Mouse (Mus musculus): ENCODE results near the gene Nphs2. TPM values are rescaled to one million over a fixed set of nuclear protein-coding genes. Genes with fewer than 3 reads are reported as not detected.
A peak's percentile ranks its signal among the peaks of the same experiment; 100 is the strongest.

Gene Nphs2
- polyA plus RNA-seq, 1 experiment from 2014 or later, result 0.18 TPM

GRCm38 (mm10) chr1:156290016-156290415 lies 20.5 kb upstream of the Nphs2 start:
- H3K4me1 ChIP-seq (ENCODE audit: insufficient read depth, low read depth, low read length), result no peaks in the 10 kb centered on the region
- no peak overlapping the region for H3K4me2 ChIP-seq (replicated peaks; ENCODE audit: low read depth, low read length)
- H3K4me3 ChIP-seq (ENCODE audit: low read depth, low read length), result no peak overlapping the region
- H3K27me3 ChIP-seq (replicated peaks; ENCODE audit: insufficient read depth, low read length), result no peaks in the 10 kb centered on the region
- H3K9ac ChIP-seq (replicated peaks; ENCODE audit: low read depth), result no peak overlapping the region
- WGBS, result 79% methylated on average over 6 of the region's 6 CpGs
- TF ChIP-seq EP300 (IDR thresholded peaks at IDR 0.05), result no peak
- TF ChIP-seq CTCF (IDR thresholded peaks at IDR 0.05), result no peak
- no peak for DNase-seq (ENCODE audit: low spot score)
- ATAC-seq, result no peak
- no peak overlapping the region for H3K27ac ChIP-seq (ENCODE audit: low read length)
- no peaks in the 10 kb centered on the region for H3K36me3 ChIP-seq (ENCODE audit: insufficient read depth, low read length)
- no peaks in the 10 kb centered on the region for H3K9me3 ChIP-seq (ENCODE audit: low read length)

GRCm38 (mm10) chr1:156302911-156303749 lies 7.4 kb upstream of the Nphs2 start, which contains the start of gene Tdrd5:
Tdrd5 (minus strand) TSS chr1:156303664.
- H3K4me1 ChIP-seq (ENCODE audit: insufficient read depth, low read depth, low read length), result 0 out of 2 replicates have a peak, but pooled peaks cover 3% of the 10 kb centered on the region
- WGBS, result 1% methylated on average over 51 of the region's 85 CpGs
- DNase-seq (ENCODE audit: low spot score), result peak; percentile 34
- no peak within 1 kb of the TSS for H3K9ac ChIP-seq (replicated peaks; ENCODE audit: low read depth)
- peak; percentile 66 for ATAC-seq
- peaks cover 22% of the 10 kb centered on the region for H3K27me3 ChIP-seq (replicated peaks; ENCODE audit: insufficient read depth, low read length)
- no peak within 1 kb of the TSS for H3K27ac ChIP-seq (ENCODE audit: low read length)
- peak within 1 kb of the TSS; percentile 98 for H3K4me2 ChIP-seq (replicated peaks; ENCODE audit: low read depth, low read length)
- no peaks in the 10 kb centered on the region for H3K9me3 ChIP-seq (ENCODE audit: low read length)
- H3K36me3 ChIP-seq (ENCODE audit: insufficient read depth, low read length), result no peaks in the 10 kb centered on the region
- TF ChIP-seq EP300 (IDR thresholded peaks at IDR 0.05) (no peak), CTCF (IDR thresholded peaks at IDR 0.05) (no peak)
- H3K4me3 ChIP-seq (ENCODE audit: low read depth, low read length), result peak within 1 kb of the TSS; percentile 55

GRCm38 (mm10) chr1:156308595-156308994 lies 1.9 kb upstream of the Nphs2 start:
- 0 out of 2 replicates have a peak, but pooled peaks cover 1% of the 10 kb centered on the region for H3K4me1 ChIP-seq (ENCODE audit: insufficient read depth, low read depth, low read length)

GRCm38 (mm10) chr1:156323126-156323525 lies 12.6 kb downstream of the Nphs2 start:
- Histone ChIP-seq H3K9me3 (ENCODE audit: low read length) (no peaks in the 10 kb centered on the region), H3K27me3 (replicated peaks; ENCODE audit: insufficient read depth, low read length) (no peaks in the 10 kb centered on the region), H3K36me3 (ENCODE audit: insufficient read depth, low read length) (no peaks in the 10 kb centered on the region), H3K27ac (ENCODE audit: low read length) (no peak overlapping the region), H3K4me3 (ENCODE audit: low read depth, low read length) (no peak overlapping the region), H3K9ac (replicated peaks; ENCODE audit: low read depth) (no peak overlapping the region), H3K4me1 (ENCODE audit: insufficient read depth, low read depth, low read length) (no peaks in the 10 kb centered on the region), H3K4me2 (replicated peaks; ENCODE audit: low read depth, low read length) (no peak overlapping the region)
- no peak for ATAC-seq
- no peak for TF ChIP-seq EP300 (IDR thresholded peaks at IDR 0.05)
- no peak for TF ChIP-seq CTCF (IDR thresholded peaks at IDR 0.05)
- 76% methylated on average over 9 of the region's 9 CpGs for WGBS
- no peak for DNase-seq (ENCODE audit: low spot score)

More at GRCm38 (mm10) chr1:156308595-156308994, 1.9 kb upstream of the Nphs2 start:
- 49% methylated on average over 1 of the region's 1 CpGs for WGBS
- Histone ChIP-seq H3K4me3 (ENCODE audit: low read depth, low read length) (no peak overlapping the region), H3K36me3 (ENCODE audit: insufficient read depth, low read length) (no peaks in the 10 kb centered on the region), H3K9ac (replicated peaks; ENCODE audit: low read depth) (no peak overlapping the region), H3K4me2 (replicated peaks; ENCODE audit: low read depth, low read length) (no peak overlapping the region), H3K9me3 (ENCODE audit: low read length) (no peaks in the 10 kb centered on the region), H3K27me3 (replicated peaks; ENCODE audit: insufficient read depth, low read length) (peaks cover 5% of the 10 kb centered on the region; the same call in 1 of the 2 replicates), H3K27ac (ENCODE audit: low read length) (no peak overlapping the region)
- DNase-seq (ENCODE audit: low spot score) (no peak), ATAC-seq (no peak)
- no peak for TF ChIP-seq CTCF (IDR thresholded peaks at IDR 0.05)
- no peak for TF ChIP-seq EP300 (IDR thresholded peaks at IDR 0.05)

GRCm38 (mm10) chr1:156340847-156341246 lies 30.3 kb downstream of the Nphs2 start:
- ATAC-seq (no peak), DNase-seq (ENCODE audit: low spot score) (no peak)
- H3K27ac ChIP-seq (ENCODE audit: low read length), result no peak overlapping the region
- H3K27me3 ChIP-seq (replicated peaks; ENCODE audit: insufficient read depth, low read length), result no peaks in the 10 kb centered on the region
- no peaks in the 10 kb centered on the region for H3K4me1 ChIP-seq (ENCODE audit: insufficient read depth, low read depth, low read length)
- 63% methylated on average over 4 of the region's 4 CpGs for WGBS
- no peak overlapping the region for H3K9ac ChIP-seq (replicated peaks; ENCODE audit: low read depth)
- no peak overlapping the region for H3K4me2 ChIP-seq (replicated peaks; ENCODE audit: low read depth, low read length)
- no peak overlapping the region for H3K4me3 ChIP-seq (ENCODE audit: low read depth, low read length)
- no peaks in the 10 kb centered on the region for H3K9me3 ChIP-seq (ENCODE audit: low read length)
- no peaks in the 10 kb centered on the region for H3K36me3 ChIP-seq (ENCODE audit: insufficient read depth, low read length)
- TF ChIP-seq EP300 (IDR thresholded peaks at IDR 0.05), result no peak
- TF ChIP-seq CTCF (IDR thresholded peaks at IDR 0.05), result no peak

GRCm38 (mm10) chr1:156344433-156344832 lies 33.9 kb downstream of the Nphs2 start:
- H3K36me3 ChIP-seq (ENCODE audit: insufficient read depth, low read length), result no peaks in the 10 kb centered on the region
- WGBS, result 41% methylated on average over 4 of the region's 4 CpGs

More at GRCm38 (mm10) chr1:156344433-156344832, 33.9 kb downstream of the Nphs2 start:
- H3K9me3 ChIP-seq (ENCODE audit: low read length), result no peaks in the 10 kb centered on the region
- no peak overlapping the region for H3K27ac ChIP-seq (ENCODE audit: low read length)
- ATAC-seq (no peak), DNase-seq (ENCODE audit: low spot score) (no peak)
- no peaks in the 10 kb centered on the region for H3K4me1 ChIP-seq (ENCODE audit: insufficient read depth, low read depth, low read length)
- H3K4me2 ChIP-seq (replicated peaks; ENCODE audit: low read depth, low read length), result no peak overlapping the region
- no peaks in the 10 kb centered on the region for H3K27me3 ChIP-seq (replicated peaks; ENCODE audit: insufficient read depth, low read length)
- H3K9ac ChIP-seq (replicated peaks; ENCODE audit: low read depth), result no peak overlapping the region
- TF ChIP-seq EP300 (IDR thresholded peaks at IDR 0.05), result no peak
- TF ChIP-seq CTCF (IDR thresholded peaks at IDR 0.05), result no peak
- H3K4me3 ChIP-seq (ENCODE audit: low read depth, low read length), result no peak overlapping the region

All from lung, postnatal 0 days (tissue).